Mouse (Mus musculus) brain, adult 2 months (tissue): ENCODE measurements around the gene Zfyve21.

ENCODE experiments used
- DNase-seq: peaks from one replicate; pipeline ENCODE4 v3.0.0; 2011; ENCODE audit warnings: low read depth, low spot score

The Zfyve21 gene

DNA sequence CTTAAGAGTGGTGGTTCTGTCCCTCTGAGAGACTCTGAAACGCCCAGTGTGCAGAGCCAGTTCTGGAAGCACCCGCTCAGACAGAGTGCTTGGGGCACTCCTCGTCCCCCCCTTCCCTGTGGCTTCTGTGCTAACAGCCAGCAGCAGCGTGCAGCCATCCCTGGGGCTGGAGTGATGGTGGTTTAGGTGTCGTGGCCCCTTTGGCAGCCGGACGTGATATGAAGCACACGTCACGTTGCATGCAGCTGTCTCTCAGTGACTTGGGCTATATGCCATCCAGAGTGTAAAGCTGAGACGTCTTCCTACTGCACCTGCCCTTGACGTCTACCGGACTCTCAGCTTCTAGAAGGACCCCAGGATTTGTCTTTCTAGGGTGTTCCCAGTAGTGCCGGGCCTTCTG, 15.5 kb upstream of the Zfyve21 start:
- no peak for DNase-seq

DNA sequence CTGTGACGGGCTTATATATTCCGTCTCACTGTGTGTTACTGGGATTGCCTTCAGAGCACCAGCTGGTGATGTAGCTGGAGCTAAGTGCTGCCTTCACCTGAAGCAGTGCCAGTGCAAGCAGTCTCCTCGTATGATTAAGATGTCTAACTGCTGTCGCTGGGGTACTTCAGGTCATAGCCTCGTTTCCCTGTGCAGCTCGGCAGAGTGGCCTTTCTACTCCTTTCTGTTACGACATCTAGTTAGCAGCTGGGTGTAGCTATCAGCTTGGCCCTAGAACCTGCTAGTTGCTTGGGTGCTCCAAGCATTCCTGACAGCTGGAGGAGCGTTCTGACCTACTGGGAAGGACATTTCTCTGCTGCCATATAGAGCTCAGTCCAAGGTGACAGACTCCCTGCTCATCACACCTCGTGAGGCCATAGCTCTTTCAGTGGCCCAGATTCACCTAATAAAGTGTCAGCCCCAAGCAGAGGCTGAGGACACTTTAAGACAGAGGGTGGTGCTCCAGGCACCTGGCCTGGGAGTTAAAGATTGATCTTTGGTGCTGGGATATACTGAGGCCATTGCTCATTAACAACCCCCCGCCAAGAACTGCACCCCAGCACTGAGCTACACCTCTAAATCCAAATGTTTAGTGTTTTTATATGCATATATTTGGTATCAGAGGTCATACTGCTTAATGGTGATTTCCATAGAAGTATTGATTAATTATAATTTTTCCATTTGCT, 13.3 kb upstream of the Zfyve21 start:
- peak; percentile 53 for DNase-seq

DNA sequence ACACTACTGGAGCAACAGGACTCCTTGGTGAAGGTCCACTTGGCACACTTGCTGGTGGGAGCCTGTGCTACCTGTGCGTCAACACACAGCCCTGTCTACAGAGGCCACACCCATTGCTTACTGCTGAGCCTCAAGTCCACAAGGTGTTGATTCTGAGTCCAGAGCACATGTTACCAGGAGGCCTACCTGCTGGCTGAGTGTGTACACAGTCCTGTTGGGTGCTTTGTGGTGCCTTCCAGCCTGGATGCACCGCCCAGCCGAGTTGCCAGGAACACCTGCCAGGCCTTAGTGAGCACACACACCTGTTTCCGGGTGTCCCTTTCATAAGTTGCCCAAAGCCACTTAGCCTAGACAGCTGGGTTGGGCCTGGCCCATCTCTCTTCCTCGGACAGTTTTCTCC, 10.4 kb upstream of the Zfyve21 start:
- DNase-seq = no peak

DNA sequence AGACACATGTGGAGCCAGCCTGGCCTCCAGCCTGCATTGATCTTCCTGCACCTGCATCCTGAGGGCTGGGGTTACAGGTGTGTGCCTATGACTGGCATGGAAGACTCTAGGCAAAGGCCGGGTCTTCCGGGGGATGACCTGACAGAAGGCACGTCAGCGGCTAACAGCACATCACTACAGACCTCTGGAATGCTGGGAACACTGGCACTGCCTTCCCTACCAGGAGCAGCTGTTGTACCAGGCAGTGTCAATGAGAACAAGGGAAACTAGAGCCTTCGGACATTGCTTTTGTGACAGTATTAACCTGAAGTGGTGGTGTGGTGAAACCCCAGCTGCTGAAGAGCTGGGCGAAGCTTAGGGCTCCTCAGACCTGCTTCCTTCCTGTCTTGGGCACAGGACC, 5.2 kb upstream of the Zfyve21 start:
- peak; percentile 50 for DNase-seq

DNA sequence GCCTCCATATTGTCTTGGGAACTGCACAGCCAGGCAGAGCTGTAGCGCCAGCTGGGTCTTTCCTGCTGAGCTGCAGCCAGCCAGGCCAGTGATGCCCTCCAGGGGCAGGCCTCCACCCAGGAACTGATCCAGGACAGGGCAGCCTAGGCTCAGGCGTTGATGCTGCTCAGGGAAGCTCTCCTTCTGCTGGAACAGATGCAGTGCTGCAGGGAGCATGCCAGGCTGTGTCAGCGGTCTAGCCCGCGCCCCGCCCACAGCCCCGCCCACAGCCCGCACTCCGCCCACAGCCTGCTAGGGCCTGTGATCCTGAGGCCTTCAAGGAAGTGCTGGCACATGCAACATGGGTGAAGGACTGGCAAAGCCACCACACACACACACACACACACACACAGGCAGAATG, 4.2 kb upstream of the Zfyve21 start:
- DNase-seq = peak; percentile 92

DNA sequence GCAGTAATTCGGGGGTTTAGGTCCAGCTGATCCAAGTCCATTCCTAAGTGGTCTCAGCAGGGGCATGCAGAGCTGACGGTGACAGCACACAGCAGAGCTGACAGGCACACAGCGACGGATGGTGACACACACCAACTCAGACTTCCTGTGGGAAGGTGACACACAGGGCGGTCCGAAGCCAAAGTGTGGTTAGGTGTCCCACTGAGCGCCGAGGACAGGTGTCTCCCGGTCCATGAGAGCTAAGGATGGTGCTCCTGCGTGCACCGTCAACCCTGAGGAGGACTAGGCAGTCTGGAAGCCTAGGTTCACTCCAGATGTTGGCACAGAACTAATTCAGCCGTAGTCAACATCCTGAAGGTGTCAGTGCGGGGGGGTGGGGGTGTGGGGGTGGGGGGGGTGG, 1.9 kb upstream of the Zfyve21 start:
- no peak for DNase-seq

DNA sequence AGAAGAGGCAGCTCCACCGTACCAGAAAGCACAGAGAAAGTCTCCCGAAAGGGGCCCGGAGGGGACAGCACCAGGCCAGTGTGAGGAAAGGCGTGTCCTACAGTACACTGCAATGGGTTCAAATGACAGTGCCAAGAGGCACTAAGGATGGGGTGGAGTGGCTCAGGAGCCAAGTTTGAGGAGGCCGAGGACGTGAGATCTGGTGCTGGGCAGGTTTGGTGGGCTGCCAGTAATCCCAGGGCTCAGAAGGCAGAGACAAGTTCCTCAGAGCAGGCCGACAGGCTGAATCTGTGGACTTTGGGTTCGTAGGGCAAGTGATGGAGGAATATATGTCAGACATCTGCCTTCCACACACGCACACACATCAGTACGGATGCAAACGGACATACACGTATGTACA, 1.4 kb upstream of the Zfyve21 start:
- no peak for DNase-seq

DNA sequence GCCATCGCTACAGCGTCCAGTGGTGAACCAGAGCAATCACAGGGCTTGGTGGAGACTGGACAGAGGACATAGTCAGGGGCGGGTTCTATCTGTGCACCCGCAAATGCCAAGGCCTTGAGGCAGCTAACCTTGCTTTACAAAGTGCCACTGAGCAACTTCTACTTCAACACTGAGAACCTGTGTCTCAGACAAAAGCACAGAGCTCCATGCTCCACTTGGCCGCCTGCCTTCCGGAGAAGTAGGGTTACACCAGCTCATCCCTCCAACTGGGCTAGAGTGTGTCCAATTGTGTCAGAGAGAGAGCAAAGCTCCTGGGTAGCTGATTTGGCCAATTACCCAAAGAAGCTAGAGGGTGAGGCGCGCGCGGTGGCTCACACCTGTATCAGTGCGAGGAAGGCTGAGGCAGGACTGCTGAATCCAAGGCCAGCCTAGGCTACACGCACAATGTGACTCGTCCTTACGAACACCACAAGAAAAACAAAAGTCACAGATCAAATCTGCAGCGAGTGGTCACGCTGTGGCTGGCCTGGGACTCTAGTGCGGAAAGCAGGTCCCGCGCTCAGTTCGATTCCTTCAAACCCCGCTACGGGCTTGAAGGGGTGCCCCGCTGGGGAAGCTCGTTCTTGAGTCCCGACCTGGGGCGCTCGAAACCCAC, 732 bp upstream of the Zfyve21 start:
- DNase-seq = no peak

DNA sequence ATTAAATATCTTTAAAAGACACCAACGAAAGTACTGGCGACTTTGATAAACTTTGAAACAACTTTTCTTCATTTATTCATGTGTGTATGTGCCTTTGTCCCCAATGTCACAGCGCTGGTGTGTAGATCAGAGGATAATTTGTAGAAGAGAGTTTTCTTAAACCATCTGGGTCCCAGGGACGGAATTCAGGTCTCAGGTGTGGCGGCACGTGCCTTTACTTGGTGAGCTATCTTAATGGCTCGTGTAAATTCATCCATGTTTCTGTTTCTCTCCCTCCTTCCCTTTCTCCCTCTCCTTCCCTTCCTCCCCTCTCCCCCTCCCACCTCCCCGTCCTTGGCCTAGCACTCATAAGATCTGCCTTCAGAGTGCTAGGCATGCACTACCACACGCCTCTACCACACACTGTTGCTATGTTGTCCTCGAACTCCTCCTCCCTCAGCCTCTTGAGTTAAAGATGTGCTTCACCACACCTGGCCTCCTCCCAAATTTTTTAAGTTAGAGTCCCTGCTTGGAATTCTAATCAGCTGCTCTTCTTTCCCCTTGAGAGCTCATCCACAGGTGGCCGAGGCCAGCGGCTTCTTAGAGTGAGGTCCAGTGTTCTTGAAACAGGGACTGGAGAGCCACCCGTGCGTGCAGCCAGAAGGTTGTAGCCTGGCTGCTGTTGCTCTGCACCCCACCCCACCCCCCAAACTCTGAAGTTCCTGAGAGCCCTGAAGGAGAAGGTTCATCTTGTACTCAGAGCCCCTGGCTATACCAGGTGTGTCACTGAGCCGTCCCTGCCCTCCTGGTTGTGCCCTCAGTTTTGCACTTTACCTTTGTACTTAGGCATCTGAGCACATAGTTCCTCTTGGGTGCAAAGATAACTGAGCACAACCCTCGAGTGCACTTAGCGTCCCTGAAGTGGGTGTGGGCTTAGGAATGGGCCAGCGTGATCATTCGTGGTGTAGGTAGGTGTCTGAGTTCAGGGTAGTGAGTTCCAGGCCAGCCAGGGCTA, 1.1 kb downstream of the Zfyve21 start:
- no peak for DNase-seq

DNA sequence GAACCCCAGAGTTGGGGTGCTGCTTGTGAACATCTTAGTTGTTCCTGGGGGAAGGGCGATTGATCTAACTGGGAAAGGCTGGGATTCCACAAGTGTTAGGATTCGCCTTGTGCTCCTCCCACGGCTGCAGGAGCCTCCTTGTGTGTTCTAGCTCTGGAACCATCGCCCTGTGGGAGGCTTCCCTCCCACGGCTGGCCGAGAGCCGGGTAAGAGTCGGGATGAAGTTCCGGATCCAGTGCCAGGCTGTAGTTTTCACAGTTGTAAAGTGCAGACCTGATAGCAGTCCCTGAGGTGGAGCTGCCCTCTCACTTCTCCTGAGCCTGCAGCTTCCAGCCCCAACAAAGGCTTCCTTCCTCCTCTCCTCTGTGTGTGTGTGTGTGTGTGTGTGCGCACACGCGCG, 2.6 kb downstream of the Zfyve21 start:
- DNase-seq = peak; percentile 78

DNA sequence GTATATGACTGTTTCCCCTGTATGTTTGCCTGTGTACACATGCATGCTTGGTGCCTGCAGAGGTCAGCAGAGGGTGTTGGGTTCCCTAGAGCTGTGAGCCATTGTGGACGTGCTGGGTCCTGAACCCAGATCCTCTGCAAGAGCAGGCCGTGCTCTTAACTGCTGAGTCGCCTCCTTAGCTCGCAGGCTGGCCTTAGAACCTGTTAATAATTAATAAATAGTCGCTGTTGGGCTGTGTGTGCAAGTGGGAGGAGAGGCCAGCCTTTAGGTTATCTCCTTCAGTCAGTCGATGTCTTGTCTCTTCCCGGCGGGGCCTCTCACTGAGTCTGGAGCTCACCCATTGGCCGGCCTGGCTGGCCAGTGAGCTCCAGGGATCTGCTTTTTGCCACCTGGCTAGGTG, 3.0 kb downstream of the Zfyve21 start:
- no peak for DNase-seq

DNA sequence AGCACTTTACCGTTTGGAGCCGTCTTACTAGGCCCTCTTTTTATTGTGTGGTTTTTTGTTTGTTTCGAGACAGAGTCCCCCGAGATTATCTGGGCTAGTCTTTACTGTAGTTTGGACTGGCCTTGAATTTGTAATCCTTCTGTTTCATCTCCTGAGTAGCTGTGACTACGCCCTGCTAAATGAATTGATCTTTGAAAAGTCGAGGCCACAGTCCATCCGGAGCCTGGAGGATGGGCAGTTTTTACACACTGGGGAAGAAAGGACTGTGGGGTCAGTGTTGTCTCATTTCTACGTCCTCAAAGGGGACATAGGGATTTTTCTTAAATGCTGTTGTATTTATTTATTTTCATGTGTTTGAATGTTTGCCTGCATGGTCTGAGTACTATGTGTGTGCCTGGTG, 4.0 kb downstream of the Zfyve21 start:
- no peak for DNase-seq

DNA sequence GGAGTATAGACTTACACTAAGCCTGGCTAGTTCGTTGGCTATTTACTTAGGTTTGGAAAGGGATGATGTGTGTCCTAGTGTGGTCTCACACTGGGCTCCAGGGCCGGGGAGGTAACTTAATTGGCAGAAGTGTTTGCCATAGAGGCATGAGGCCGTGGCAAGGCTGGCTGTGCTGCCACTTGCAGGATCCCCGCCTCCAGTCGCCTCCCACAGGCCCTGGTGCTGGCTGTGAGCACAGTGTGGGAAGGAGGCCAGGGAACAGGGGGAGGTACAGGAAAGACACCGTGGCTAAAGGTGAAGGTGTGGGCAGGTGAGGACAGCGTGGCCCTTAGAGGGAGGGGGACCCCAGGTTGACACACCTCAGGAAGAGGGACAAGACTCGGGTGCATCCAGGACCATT, 6.0 kb downstream of the Zfyve21 start:
- DNase-seq = no peak

DNA sequence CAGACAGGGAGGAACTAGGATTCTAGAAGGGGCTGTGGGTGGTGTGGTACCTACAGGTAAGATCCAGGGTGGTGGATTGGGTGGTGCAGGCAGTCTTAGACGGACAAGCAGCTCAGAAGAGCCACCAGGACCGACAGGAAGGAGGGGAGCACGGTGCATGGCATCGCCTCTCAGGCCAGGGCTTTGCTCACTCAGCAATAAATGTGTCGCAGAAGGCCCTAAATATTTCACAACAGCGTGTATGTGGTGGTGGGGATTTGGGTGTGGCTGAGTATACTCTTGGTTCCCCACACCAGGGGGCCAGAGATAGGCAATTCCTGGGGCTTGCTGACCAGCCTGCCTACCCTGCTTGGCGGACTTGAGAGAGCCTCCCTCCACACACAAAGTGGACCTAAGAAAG, 6.7 kb downstream of the Zfyve21 start:
- no peak for DNase-seq

DNA sequence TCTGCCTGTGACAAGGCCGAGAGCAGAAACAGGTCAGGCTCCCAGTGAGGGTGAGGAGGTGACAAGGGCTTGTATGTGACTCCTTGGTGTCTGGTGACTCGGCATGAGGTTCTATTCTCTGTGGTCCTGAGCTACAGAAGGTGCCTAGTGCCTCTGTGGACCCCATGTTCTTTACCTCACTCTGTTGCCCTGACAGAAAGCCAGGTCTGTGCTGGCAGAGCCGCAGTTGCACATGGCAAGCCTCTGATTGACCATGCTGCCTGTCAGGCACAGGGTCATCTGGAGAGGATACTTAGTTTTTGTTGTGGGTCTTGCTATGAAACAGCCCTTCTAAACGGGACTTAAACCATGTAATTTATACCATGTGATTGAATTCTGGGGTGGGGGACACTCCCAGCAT, 8.0 kb downstream of the Zfyve21 start:
- DNase-seq = no peak

DNA sequence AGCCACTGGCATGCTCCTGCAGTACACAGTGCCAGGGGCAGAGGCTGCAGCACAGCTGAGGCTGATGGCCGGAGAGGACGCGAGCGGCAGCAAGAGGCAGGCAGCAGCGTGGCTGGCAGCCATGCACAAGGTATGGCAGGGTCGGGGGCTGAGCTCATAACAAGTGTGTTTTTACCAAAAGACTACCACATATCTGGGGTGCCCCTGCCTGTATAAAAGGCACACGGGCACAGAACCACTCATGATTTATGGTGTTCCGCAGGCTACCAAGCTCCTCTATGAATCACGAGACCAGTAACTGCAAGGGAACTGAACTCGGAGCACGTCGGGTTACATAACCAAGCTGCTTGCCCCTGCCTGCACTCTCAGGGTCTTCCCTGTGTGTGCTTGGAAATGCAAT, 13.6 kb downstream of the Zfyve21 start:
- no peak for DNase-seq

DNA sequence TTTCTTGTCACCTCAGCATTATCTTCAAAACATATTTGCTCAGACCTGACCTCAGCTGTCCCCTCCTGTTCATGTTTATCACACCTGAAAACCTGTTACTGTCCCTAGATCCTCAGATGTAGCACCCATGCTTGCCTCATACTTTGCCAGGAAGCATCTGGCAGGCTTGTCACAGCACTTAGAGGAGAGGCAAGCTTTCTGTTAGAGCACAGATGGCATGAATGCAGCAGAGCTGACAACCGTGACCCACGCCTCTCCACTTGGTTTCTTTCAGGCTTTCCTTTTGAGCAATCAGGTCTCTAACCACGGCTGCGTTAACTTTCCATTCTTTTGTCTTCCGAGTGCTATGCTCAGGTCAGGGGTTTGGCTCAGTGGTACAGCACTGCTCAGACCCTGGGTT, 15.5 kb downstream of the Zfyve21 start:
- DNase-seq = peak; percentile 86

DNA sequence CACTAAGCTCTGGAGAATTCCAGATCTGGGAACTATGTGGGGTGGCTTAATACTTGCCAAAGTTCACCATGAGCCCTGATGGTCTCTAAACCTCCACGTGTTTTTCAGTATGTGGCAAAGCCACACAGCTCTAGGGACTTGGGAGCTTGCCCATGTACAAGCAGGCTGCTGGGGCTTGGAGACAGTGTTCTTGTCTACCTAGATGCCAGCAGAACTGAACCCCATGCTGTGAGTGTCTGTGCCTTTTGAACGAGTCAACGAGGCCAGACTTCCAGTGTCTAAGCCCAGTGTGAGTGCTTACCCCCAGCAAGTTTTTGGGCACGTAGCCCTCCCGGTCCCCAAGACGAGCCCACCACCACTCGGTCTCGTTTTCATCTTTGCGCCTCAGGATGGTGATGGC, 16.0 kb downstream of the Zfyve21 start:
- DNase-seq = peak; percentile 89

DNA sequence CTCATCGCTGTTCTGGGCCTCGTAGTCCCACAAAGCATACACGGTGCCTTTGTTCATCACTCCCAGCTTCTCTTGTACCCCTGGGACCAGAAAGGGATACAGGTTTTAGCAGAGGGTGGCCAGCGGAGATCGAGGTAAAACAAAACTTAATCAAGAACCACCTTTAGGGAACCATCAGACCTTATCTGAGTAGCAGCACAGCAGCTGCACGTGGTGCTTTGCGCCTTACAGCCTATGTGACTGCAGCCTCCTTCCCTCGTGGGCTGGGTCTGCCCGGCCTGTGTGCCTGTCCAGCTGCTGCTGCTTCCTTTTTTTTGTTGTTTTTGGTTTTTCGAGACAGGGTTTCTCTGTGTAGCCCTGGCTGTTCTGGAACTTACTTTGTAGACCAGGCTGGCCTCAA, 16.4 kb downstream of the Zfyve21 start:
- DNase-seq = no peak

DNA sequence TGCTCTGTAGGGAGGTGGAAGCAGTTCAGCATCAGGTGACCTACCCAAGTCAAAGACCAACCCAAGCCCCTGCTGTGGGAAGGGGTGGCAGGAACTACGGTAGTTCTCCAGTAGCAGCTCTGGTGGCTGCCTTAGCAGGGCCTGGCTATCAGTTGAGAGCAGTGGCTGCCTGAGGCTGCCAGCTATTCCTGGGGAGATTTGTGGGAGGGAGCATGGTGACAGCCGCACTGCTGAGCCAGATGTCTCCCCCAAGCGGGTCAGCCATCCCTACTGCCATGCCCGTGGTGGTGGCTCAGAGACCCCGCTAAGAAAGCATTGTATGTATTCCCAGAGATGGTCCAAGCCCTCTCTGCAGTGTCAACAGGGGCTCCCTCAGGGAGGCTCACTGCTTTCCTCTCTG, 18.7 kb downstream of the Zfyve21 start:
- peak; percentile 34 for DNase-seq

DNA sequence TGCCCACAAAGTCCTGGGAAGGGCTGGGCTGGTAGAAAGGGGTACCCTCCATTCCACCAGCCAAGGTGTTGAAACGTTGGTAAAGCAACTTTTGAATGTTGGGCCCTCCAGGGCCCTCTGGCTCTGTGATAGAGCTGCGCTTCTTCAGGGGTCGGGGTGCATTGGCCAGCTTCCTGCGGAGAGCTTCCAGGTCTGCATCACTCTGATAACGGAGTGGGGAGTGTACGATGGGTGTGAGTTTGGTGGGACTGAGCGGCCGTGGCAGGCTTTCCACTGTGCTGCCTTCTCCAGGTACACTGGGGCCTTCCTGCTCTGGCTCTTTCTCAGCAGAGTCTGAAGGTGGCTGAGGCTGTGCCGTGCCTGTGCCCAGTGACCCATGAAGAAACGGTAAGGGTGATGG, 19.5 kb downstream of the Zfyve21 start:
- DNase-seq = no peak
